Mouse (Mus musculus) ZHBTc4 (cell line): Measurements from ENCODE around the gene Lmntd1.
A peak's percentile ranks its signal among the peaks of the same experiment; 100 is the strongest.

Source experiments
- DNase-seq: peaks from one replicate; pipeline ENCODE4 v3.0.0-alpha.2; 2011; ENCODE audit warnings: low read depth, low spot score

Lmntd1 gene

DNA sequence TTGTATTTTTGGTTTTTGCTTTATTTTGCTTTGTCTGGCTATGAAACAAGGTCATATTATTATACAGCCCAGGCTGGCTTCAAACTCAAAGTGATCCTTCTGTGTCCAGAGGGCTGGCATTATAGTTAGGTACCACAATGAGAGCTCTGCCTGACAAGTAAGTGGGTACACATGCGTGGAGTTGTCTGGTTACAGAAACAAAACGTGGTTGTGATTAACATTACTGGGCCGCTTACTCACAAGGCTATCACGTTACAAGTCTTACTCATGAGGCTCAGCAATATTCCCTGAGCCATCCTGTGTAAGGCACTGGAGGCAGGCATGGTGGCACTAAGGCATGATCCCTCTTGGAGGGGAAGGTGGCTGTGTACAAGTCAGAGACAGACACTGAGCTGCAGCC is 49.4 kb downstream of the Lmntd1 start:
- DNase-seq = no peak

DNA sequence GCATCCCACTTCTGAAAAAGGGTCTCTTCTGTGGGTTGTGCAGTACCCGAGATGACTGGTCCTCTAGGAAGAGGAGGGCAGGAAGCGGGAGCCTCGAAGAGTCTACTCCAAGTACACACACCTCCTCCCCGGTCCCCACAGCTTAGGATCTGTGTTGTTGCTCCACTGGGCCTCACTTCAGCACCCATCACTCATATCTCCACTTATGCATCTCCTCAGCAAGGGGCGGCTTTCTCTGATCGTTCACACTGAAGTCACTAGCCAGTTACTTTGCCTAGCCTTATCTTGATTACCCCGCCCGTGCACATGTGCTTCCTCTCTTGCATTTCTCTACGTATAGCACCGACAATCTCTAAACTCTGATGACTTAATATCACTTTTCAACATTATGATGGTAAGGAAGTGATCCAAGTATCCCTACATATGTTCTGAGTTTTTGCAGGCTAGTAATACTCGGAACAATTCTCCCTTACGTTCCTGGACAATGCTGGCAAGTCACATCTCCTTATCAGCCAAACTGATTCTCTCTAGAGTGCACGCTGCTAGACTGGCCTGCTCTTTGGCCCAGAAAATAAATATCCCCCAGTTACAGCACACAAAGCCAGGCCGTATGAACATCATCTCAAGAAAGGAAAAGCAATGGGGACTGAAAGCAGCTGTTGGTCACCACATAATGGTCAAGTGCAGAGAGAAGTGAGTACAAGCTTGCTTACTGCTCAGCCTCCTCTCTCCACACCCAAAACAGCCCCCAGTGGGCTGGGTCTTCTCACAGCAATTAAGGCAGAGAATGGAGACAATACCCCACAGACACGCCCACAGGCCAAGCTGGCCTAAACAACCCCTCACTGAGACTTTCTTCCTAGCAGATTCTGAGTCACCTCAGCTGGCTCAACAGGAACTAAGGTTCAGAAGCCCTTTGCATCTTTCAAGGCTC is 56.8 kb downstream of the Lmntd1 start:
- peak; percentile 83 for DNase-seq

DNA sequence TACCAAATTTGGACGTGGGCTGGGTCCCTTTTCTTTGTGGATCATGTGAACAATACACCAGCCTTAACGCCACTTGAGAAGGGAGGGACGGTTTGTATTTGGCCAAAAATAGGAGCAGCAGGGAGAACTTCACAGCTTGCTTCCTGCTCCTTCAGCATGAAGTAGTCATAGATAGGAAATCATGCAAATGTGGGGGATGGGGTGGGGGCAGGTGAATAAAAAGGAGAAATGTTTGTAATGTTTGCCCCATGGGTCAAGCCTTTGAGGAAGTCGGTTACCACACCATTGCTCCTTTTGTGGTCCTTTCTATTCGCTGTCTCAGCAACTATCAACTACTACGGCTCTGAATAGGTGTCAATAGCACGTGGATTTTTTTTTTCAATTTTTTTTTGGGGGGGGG is 60.9 kb downstream of the Lmntd1 start:
- DNase-seq = no peak

DNA sequence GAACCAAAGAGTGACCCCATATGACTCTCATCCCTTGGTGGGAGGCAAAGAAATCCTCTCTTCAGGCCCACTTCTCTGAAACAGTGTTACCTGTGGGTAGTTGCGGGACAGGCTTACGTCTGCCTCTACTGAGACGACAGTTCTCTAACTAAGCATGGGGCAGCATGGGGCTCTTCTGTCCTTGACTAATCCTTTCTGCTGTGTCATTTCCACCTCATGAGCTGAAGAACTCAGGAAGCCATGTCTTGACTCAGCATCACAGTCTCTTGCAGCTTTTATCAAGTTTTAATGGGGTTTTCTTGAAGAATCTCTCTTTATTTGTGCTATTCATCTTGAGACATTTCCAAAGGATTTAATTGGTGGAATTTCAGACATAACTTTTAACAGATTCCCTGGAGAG is 61.3 kb downstream of the Lmntd1 start:
- no peak for DNase-seq

DNA sequence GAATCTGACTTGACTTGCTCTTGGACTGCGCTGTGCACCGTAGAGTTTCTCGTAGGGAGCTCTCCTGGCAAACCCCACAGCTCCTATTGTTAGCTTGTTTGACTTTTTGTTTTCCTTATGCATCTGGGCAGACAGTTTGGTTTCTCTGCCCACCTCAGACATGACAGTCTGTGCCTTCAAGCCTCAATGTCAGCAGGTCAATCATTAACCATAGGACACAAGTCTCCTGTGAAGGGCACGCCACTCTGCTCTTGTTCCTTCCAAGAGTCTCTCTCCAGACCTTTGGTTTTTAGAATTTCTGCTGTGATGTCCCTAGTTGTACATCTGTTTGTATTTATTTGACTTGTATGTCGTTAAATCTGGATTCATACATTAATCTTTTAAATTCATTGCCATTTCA is 63.1 kb downstream of the Lmntd1 start:
- no peak for DNase-seq

DNA sequence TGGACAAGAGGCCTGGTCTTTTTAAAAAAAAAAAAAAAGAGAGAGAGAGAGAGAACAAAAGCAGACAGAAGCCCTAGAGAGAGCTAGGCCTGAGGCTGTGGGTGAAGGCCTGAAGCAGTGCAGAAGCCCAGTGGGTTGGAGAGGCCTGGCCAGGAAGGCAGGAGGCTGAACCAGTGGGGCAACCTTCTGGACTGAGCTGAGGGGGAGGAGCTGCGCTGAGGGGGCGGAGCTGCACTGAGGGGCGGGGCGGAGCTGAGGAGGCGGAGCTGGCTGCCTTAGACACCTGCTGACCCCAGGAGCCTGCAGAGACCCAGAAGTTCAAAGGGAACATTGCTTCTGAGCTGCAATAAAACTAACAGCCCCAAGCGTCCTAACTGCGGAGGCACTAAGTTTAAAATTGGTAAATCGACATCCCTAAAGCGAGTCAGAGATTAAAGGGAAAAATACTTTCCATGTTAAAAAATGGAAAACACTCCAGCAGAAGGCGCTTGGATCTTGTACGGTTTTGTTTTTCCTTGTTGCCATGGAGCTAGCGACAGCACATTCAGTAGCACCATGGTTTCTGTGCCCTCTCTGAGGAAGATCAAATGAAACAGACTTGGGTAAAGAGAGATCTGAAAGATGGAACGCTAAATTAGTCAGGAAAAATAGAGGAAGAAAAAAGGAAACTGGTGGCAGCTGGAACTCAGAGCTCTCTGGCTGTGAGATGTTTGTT is 68.0 kb downstream of the Lmntd1 start:
- DNase-seq = peak; percentile 85

DNA sequence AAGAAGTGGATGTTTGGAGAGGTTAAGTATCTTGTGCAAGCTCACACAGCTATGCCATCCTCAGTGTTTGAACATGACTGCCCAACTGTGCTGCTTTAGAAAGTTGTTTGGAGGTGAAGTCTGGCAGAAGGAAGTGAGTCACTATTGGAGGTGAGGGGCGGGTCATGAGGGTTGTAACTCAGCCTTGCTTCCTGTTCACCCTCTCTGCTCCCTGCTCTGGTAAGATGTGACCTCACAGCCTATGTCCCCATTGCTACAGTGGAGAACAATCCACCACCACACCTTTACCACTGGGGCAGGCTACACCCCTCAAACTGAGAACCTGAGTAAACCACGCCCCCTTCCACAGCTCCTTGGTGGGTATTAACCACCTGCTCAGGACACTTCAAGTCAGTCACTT is 69.3 kb downstream of the Lmntd1 start:
- DNase-seq = no peak

DNA sequence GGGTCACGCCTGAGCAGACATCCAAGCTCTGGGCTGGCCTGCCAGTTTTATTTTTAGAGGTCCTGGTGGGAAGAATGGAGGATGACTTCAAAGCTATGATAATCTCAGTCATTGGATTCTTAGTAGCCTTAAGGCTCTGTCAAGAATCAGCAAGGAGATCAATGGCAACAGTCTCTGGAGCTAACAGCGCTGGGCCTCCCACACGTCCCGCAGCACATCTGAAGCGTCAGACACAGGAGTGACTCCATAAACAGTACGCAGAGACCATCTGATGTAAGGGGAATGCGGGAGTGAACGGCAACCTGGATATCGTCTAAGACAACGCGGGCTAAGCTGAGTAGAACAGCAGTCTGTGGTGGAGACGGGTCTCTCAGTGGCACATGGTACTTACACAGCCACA is 69.8 kb downstream of the Lmntd1 start:
- DNase-seq = no peak

DNA sequence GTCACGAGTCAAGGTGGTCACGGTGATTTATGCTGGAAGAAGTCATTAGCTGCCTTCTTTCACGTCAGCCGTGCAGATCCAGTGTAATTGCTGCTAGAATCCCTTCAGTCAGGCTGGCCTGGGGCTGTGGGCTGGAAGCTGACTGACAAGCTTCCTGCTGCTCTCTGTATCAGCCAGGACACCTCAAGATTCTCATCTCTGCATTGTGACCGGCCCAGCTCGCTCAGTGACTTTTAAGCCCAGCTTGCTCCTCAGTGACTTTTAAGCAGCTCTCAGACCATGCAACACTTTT is 74.6 kb downstream of the Lmntd1 start:
- no peak for DNase-seq

DNA sequence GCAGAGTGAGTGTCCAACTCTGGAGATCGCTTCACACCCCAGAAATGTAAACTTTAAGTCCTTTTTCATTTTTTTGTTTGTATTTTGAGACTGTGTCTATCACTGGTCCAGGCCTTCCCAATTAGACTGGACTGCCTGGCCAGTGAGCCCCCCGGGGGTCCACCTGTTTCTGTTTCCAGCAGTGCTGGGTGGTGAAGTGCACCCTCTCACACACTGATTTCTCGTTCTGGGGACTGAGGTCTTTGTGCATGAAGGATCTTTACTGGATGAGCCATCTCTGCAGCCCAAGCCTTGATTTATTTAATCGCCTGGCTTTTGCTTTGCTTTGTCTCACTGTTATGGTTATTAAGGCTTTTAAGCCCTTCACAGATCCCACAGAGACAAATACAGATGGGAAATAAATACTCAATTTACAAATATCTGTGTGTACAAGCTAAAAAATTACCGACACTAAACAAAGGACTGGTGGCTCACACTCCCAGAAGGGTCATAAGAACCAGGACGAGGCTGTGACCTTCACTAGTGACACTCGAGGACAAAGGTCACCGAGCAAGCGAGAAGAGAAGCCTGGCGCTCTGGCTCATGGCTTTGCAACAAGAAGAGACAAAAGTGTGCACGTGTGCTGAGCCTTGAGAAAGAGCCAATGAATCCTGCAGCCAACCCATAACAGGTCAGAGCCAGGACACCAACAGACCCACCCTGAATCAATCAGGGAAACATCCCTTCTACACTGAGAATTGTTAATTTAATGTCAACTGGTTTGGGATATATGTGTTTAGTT is 75.1 kb downstream of the Lmntd1 start:
- peak; percentile 22 for DNase-seq

DNA sequence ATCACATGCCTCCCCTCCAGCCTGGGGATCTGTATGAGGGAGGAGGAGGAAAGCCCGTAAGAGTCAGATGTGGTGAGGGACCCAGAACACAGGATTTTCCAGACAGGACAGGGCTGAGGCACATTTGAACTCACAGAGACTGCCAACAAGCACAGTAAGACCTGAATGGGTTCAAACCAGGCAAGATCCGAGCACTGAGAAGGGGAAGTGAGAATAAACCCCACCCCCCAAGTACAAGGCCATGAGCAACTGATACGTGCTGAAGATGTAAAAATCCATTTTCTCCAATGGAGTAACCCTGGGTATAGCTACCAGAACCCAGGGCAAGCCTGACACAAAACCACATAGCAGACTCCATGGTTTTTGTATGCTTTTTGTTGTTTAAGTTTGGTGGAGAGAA is 83.7 kb downstream of the Lmntd1 start:
- no peak for DNase-seq

DNA sequence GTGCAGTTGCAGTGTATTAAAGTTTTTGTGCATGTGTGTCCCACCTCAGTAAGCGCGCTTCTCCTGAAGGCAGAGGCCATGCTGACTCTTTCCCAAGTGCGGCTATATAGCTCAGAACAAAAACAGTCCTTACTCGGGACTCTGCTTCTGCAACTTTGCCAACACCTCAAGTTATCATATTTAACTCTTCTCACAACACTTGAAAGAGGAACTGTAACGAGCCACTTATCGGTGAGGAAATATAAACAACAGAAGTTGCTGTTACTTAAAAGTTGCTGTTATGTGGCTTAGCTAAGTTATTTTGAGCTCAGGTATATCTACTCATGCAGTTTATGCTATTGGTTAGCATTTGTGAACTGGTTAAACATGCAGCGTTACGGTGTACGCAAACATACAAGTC is 90.8 kb downstream of the Lmntd1 start:
- DNase-seq = no peak

DNA sequence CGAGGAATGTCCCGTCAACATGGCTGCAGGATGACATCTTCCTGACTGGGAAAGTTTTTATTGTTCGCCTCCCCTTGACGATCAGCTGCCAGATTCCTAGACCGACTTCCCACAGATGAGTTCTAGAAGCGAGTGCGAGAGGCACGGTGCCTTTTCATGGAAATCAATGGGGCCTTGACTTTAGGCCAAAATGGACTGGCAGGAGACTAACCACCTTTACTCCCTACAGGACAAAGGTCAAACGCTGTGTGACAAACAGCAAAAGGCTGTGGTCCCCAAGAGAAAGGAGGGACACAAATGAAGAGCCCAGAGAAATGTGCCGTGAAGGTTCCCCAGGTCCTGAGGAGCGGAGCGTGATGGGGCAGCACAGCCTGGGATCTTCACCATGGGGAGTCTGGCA is 91.5 kb downstream of the Lmntd1 start:
- peak; percentile 10 for DNase-seq

DNA sequence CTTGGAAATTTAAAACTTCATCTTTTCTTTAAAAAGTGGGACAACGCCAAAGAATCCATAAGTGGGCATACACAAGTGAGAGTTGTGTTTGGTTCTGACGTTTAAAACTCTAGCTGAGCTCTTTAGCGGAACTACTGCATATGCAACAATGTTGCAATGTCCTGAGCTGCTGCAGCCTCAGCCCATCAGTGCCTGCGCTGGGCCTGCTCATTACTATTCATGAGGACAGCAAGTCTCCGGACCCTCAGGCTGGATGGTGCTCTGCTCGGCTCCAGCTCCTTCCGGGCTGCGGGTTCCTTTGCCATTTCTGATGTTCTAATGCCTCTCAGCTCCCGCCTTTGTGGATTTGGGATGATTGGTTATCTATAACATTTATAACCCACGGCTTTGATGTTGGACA is 97.1 kb downstream of the Lmntd1 start:
- DNase-seq = no peak

DNA sequence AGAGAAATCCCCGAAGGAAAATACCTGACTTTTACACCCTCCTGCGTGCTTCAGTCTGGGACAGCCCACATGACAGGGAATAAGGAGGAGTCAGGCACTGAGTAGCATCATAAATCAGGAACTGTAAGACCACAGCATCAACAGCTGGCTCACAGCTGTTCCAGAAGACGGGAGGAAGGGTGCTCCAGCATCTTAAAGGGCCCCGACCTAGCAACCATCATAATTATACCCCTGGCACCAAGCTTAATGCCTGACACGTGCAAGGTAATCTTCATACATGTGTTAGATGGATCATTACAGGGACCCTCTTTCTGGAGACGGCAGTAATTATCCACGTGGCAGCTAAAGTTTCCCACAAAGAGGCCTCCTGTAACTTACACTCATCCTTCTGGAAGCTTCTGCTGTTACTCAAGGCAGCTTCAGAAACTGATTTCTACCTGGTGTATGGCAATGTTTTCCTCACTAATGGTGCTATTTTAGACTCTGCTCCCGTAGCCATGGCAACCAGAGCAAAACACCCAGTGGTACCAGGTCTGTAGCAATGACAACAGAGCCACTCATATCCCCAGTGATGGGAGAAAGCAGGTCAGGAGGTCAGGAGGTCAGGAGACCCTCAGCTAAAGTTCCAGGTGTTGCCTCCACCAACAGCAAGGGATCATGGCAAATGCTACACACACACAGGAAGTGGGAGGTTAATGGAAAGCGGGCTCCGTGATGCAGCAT is 98.1 kb downstream of the Lmntd1 start:
- no peak for DNase-seq

DNA sequence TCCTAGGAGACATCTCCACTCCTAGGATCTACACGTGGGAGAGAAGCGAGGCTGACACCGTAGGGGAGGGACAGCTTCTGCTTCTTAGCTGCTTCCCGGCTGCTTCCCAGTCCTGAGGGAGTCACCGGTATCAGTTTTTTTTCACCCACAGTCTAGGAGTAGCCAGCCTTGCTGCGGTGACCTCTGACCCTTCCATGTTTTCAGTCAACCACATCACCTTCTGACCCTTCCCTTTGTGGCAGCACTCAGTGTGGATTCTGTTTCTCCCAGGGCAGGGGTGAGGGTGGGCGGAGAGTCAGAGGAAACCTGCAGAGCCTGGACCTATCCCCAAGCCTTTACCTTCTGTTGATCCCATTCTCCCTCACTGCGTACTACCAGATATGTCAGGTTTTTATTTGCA is 102.9 kb downstream of the Lmntd1 start:
- DNase-seq = no peak

DNA sequence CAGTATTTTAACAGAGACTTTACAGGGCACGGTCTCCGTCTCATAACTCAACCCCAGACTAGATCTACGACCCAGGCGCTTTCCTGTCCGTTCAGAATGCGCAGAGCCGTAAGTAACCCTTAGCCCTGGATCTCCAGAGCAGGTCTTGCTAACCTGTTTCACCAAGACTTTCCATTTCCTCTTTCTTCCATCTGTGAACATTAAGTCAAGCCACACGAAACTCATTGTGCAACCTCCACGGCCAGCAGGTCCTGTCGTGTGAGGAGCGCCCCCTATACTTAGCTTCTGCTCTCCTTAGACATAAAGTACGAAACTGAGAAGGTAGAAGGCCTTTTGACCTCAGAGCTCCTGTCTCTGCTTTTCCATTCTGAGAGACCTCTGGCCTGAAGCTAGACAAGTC is 105.3 kb downstream of the Lmntd1 start:
- no peak for DNase-seq

DNA sequence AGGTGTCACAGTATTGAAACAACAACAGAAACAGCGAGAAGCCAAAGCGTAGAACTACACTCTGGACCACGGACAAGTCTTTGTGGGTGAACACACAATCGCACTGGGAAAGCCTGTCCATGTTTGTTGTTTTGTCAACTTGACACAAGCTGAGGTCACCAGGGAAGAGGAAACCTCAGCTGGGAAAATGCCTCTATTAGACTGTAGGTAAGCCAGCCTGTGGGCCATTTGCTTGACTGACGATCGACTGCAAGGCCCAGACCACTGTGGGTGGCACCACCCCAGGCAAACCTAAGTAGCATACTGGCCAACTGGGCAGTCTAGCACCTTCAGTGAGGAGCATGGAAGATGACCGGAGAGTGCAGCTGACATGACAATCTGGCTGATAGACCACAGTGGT is 112.4 kb downstream of the Lmntd1 start:
- DNase-seq = no peak

DNA sequence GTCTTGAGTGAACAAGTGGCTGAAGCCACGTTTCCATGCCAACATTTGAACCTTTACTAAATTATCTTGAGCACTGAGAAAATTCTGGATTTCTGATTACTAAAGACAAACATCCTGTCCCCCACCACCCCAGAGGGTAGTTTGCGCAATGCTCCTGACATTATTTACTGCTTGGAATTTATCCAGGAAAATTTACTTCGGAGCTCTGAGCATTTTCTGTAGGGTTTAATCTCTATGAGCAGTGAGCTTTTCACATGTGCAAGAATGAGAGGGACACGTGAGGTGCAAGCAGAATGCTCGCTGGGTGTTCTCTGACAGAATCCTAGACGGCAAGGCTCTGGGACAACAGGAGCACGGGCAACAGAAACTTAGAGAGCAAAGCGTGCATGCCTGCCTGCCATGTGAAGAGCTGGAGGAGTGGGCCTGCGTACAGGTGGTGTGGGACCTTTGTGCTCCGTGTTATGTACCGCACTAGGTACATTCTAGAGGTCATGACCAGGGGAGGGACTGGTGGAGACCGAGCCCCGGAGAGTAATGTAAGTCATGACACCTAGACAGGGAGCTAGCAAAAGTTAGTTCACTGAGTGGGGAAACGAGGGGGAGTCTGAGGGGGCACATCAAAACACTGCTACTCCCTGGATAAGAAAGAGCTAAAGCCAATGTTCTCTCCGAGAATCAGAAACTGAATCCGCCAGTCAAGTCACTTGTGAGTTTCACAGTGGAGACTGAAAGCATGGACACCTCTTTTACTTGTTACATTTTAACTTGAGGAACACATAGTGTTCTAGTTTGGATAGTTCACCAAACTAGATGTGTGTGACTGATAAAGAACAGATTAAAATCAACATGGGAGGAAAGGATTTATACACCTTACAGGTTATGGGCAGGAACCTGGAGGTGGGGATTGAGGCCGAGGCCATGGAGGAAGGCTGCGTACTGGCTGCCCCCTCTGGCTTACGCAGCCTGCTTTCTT is 114.3 kb downstream of the Lmntd1 start:
- DNase-seq = no peak

DNA sequence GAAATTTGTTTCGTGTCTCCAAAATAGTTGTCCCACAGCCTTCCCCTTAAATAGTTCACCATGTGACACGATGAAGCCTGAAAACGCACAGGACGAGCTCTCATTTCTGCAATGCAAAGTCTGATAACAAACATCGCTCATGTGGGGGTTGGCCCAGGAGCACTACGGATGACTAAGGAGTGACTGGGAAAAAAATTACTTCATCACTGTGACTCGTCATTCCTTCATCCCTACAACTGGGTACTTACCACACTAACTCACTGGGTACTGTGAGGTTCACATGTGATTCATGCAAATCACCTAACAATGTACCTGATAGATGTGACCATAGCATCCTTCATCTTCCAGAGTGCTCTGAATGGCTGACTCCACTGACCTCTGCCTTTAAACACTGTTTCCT is 118.4 kb downstream of the Lmntd1 start:
- DNase-seq = no peak

DNA sequence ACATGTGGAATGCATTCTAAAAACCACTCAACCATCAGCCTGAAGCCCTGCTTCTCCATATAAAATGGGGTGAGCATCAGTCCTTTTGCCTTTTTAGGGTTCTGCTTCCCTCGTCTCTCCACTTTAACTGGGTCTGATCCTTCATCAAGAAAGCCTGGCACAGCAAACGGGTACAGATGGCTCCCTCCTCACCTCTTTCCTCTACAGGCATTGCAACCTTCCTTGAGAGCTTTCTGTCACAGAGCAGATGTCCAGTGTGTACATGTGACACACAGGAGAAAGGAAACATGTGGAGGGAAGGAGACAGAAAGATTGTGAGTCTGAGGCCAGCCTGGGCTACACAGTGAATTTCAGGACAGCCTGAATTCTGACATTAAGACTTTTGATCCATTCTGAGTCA is 125.9 kb downstream of the Lmntd1 start:
- DNase-seq = no peak
